Mouse (Mus musculus) heart, postnatal 0 days (tissue): ENCODE results near the gene Nrxn1.

Experiments
- CTCF ChIP-seq: IDR thresholded peaks from 2 replicates; pipeline ENCODE4 v1.5.1; 2016; ENCODE audit warnings: antibody characterized with exemption, control low read depth, low read depth
- EP300 ChIP-seq: IDR thresholded peaks from 2 replicates; pipeline ENCODE4 v1.6.1; 2016; ENCODE audit warnings: antibody characterized with exemption, low read depth

- TF ChIP-seq EP300: no peak
- no peak for TF ChIP-seq CTCF
Observed at GRCm38 (mm10) chr17:90775397-90775796, 317.5 kb downstream of the Nrxn1 start.
